Mouse (Mus musculus) left cerebral cortex, postnatal 14 days (tissue): Measurements from ENCODE around the gene Ran. TPM values are rescaled to one million over a fixed set of nuclear protein-coding genes. Genes with fewer than 3 reads are reported as not detected.
A peak's percentile ranks its signal among the peaks of the same experiment; 100 is the strongest.

Experiments used
- DNase-seq, 2 experiments: peaks; one replicate each; pipeline ENCODE4 v3.0.0; 2021 to 2022; ENCODE audit warnings: low spot score in 2 of 2, mixed read lengths in 1 of 2
- intact Hi-C: fragments of 180-260 bp; cut with DNase I; formaldehyde crosslinking; loops from one replicate; pipeline ENCODE4 v1.15.1; 2025
- total RNA-seq, 2 experiments: library from RNA; stranded (reverse); gene quantifications; 2 replicates each; pipeline ENCODE4 v1.2.3; 2021

Ran gene
- total RNA-seq, 2 experiments from 2014 or later, result 146 to 149 TPM

DNA sequence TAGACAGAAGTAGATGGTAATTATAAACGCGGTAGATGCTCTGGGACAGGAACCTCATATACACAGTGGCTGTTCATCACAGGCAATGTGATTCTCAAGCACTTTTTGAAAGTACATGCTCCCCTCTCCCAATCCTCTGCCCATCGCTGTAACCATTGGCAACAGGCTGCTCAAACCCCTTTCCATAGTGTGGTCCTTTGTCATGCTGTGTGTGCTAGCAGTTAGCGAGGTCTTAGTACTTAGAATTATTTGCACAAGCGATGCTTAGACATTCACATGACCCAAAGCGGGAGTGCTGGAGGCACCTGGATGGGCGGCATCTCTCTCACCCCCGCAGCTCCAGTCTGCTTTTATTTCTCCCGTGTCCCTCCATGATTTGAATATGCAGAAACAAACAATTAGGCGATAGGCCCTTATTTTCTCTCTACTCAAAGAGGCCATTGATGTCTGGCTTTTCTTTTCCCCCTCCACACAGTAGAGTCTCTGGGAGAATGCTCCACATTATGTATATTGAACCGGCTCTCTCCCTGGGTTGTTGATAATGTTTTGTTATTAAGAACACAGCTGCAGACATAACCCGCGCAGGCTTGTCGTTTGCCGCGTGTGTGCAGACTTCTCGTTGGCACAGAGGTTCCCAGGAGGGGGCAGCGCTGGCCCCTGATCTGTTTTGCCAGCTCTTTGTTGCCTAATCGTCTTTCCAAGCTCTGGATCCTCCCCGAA is 32.9 kb downstream of the Ran start:
- no peak for DNase-seq
- intact Hi-C loops, result no loop called here

- intact Hi-C loops, result no loop called here
- DNase-seq, result no peak
Observed at GRCm38 (mm10) chr5:129054675-129055284, 34.9 kb downstream of the Ran start.

- intact Hi-C loops, result no loop called here
- DNase-seq, result no peak
Observed at GRCm38 (mm10) chr5:129059116-129059515, 39.2 kb downstream of the Ran start.

DNA sequence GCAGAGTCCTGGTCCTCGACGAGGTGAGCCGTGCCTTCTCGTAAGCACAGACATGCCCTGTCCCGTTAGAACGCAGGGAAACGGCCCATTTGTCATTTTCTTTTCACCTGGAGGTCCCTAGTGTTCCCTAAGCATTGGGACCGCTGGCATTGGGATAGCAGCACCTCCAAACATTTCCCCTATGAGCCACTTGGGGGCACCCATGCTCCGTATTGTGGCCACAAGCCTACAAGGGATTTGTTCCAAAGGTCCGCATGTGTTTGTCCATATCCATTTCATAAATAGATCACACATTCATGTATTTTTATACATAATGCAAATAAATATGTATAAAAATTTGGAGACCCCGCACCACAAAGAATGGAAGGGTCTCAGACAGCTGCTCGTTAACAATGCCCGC is 41.7 kb downstream of the Ran start:
- intact Hi-C loops, result loop anchor here (5.0 kb wide), 3 partner anchors 116 to 666 kb away; partner anchors contain the start of gene Nipsnap2
- peak; percentile 83 to 87 for DNase-seq

GRCm38 (mm10) chr5:129063037-129063791 is 43.3 kb downstream of the Ran start:
- intact Hi-C loops, result loop anchor here (2.0 to 5.0 kb wide), 4 partner anchors 114 to 664 kb away; partner anchors contain the start of genes Mmp17 and Nipsnap2
- peak; percentile 84 to 87 for DNase-seq

DNA sequence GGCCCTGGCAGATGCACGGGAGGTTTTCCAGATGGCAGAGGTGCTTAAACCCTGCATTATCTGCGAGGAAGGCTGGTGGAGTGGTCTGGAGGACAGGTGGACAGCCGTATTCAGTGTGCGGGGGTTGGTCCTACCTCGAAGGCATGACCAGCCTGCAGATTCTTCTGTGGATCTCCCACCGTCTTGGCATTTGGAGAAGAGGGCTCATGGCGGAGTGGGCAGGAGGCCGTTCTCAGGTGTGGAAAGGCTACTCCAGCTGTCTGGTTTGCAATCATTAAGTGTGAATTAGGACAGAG is 43.9 kb downstream of the Ran start:
- intact Hi-C loops, result loop anchor here (2.0 to 5.0 kb wide), 4 partner anchors 114 to 664 kb away; partner anchors contain the start of genes Mmp17 and Nipsnap2
- DNase-seq, result no peak

DNA sequence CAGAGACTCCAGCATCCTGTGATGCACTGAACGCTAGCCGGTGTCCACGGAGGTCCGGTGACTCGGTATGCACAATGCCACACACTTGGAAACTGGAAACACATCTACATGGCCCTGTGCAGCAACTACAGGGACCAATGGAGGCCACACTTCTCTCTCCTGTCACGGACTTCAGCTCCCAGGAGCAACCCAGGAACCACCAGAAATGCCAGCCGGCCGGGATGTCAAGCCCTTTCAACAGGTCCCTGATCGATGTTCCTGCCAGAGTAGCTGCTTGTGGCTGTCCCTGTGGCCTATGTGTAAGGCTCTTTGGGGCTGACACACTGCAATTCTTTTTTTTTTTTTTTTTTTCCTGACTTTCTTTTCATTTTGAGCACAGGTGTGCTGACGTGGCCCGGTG is 44.3 kb downstream of the Ran start:
- intact Hi-C loops, result loop anchor here (5.0 kb wide), 3 partner anchors 113 to 663 kb away; partner anchors contain the start of gene Nipsnap2
- no peak for DNase-seq

- DNase-seq, result no peak
- intact Hi-C loops, result loop anchor here (5.0 kb wide), 2 partner anchors 57 to 72 kb away; no protein-coding TSS in a partner anchor
Observed at GRCm38 (mm10) chr5:129065301-129065700, 45.4 kb downstream of the Ran start.

GRCm38 (mm10) chr5:129065946-129066345 is 46.1 kb downstream of the Ran start:
- intact Hi-C loops, result loop anchor here (5.0 kb wide), 2 partner anchors 56 to 71 kb away; no protein-coding TSS in a partner anchor
- no peak for DNase-seq

DNA sequence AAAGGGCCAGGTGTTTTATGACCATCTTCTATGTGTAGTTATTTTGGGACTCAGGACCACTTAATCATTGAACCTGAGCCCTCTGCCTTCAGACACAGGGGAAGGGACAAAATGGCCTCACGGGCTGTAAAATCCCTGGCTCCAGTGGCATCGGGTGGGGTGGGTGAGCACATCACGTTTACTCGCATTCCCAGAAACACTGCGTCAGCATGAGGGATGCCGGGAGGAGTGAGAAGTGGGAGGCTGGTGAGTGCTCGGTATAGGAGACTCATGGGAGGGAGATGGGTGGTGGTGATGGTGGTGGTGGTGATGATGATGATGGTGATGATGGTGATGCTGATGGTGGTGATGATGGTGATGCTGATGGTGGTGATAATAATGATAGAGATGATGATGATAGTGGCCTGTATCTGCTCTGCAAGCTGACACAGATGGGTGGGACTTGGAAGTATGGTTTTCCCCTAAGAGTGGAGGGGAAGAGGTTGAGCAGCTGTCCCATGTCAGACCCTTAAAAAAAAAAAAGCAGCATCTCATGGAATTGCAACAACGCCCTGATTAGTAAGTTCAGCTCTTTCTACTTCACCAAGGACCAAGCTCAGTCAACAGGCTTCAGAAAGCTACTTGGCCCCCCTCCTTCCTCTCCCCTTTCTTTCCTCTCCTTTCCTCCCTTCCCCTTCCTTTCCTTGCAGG is 46.8 kb downstream of the Ran start:
- intact Hi-C loops, result loop anchor here (5.0 kb wide), 2 partner anchors 56 to 71 kb away; no protein-coding TSS in a partner anchor

DNA sequence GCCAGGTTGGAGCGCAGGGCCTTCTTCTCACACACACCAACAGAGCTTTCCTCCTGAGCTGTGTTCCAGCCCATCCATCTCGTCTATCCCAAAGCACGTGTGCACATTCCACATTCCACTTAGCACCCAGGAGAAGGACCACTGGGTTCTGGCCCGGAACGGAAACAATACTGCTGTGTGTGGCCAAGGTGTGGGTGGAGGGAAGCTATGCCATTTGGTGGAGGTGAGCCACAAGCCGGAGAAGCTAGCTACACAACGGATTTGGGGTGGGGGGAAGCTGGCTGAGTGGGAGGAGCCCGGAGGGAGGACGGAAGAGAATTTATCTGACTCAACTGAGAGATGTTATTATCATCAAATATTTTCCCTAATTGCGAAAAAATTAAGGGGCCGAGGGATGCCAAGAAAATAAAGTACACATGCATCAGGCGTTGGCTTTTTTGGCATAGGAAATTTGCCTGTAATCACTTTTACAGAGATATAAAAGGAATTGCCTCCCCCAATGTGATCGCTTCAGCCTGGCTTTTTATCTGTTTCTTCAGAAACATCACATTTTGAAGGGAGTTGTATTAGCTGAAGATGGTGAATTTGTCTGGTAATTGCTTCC is 47.5 kb downstream of the Ran start:
- no peak for DNase-seq
- intact Hi-C loops, result loop anchor here (5.0 kb wide), 2 partner anchors 55 to 70 kb away; no protein-coding TSS in a partner anchor

More for the DNA sequence above, 46.8 kb downstream of the Ran start:
- no peak for DNase-seq

- no peak for DNase-seq
- intact Hi-C loops, result no loop called here
Observed at GRCm38 (mm10) chr5:129071761-129072280, 52.0 kb downstream of the Ran start.

GRCm38 (mm10) chr5:129073404-129073803 is 53.5 kb downstream of the Ran start:
- intact Hi-C loops, result no loop called here
- DNase-seq, result no peak

Other genes with a start within 250 kb of the Ran start
- gene Rimbp2, start 66.6 kb upstream of the Ran start, total RNA-seq, result 100 to 1,000 TPM; 135 to 155 TPM
- 10 to 100 TPM; 23.4 to 23.9 TPM for gene Stx2, start 11.5 kb upstream of the Ran start, total RNA-seq
- 1 to 10 TPM; 2.1 to 2.9 TPM for gene Adgrd1, start 76.7 kb downstream of the Ran start, total RNA-seq